Mouse (Mus musculus) ovary, adult 18-20 months (tissue): ENCODE data around the gene Olfr272.

Experiments used
- DNase-seq: peaks from one replicate; pipeline ENCODE4 v3.0.0; 2022; ENCODE audit warnings: low spot score, mixed read lengths

Gene Olfr272

GRCm38 (mm10) chr4:52919078-52919477 lies at the start of gene Olfr272:
Gene Olfr272, minus strand, starts transcription at chr4:52919178.
- no peak for DNase-seq

GRCm38 (mm10) chr4:52964247-52964646 lies 45.3 kb upstream of the Olfr272 start, which contains the start of gene Olfr270:
Gene Olfr270, plus strand, starts transcription at chr4:52964547.
- DNase-seq = no peak

- DNase-seq = no peak
These were observed 39.7 kb upstream of the Olfr272 start for GRCm38 (mm10) chr4:52958693-52959092.

GRCm38 (mm10) chr4:52949005-52949404 lies 30.0 kb upstream of the Olfr272 start:
- no peak for DNase-seq

GRCm38 (mm10) chr4:52946665-52947064 lies 27.7 kb upstream of the Olfr272 start:
- no peak for DNase-seq

GRCm38 (mm10) chr4:52930480-52930879 lies 11.5 kb upstream of the Olfr272 start:
- no peak for DNase-seq

GRCm38 (mm10) chr4:52917311-52917688 lies 1.7 kb downstream of the Olfr272 start:
- no peak for DNase-seq

GRCm38 (mm10) chr4:52916659-52917310 lies 2.2 kb downstream of the Olfr272 start:
- no peak for DNase-seq

GRCm38 (mm10) chr4:52912409-52912808 lies 6.6 kb downstream of the Olfr272 start:
- DNase-seq = no peak

- DNase-seq = no peak
These were observed 9.4 kb downstream of the Olfr272 start for GRCm38 (mm10) chr4:52909542-52909941.

GRCm38 (mm10) chr4:52864156-52864555 lies 54.8 kb downstream of the Olfr272 start:
- DNase-seq = no peak
